Mouse (Mus musculus) spleen, adult 2 months (tissue): ENCODE data around the gene Gatm.

Experiments
- CTCF ChIP-seq: fragments of 200-500 bp; IDR thresholded peaks from 2 replicates; pipeline ENCODE4 v1.5.1; 2011; ENCODE audit warnings: mild to moderate bottlenecking, inconsistent platforms; ENCODE audit not compliant: insufficient read depth, insufficient read length, insufficient replicate concordance; ENCODE audit errors: extremely low read depth
- POLR2A ChIP-seq: fragments of 200-500 bp; IDR thresholded peaks from 2 replicates; pipeline ENCODE4 v1.6.1; 2011; ENCODE audit warnings: low read depth, low read length, inconsistent platforms

GRCm38 (mm10) chr2:122587861-122588519, 23.1 kb downstream of the Gatm start:
- TF ChIP-seq POLR2A (no peak), CTCF (no peak)
